Mouse (Mus musculus): ENCODE data around the gene Nqo1.
A peak's percentile ranks its signal among the peaks of the same experiment; 100 is the strongest.

GRCm38 (mm10) chr8:107411391-107411790 lies 8.4 kb upstream of the Nqo1 start:
- TF ChIP-seq CTCF (IDR thresholded peaks at IDR 0.05; ENCODE audit: low read depth, low read length) = peak; percentile 36
- no peak for TF ChIP-seq EP300 (IDR thresholded peaks at IDR 0.05; ENCODE audit: insufficient read depth, low read depth, low read length)

Measured in ES-Bruce4 (cell line).